ENCODE assay signal across 8 mouse cellular contexts in genomic region chr16:43889208-43890004, GRCm38 (mm10). TPM values are rescaled to one million over a fixed set of nuclear protein-coding genes. Genes with fewer than 3 reads are reported as not detected.
DNase-seq lines count a peak whose midpoint lies in the region; ATAC-seq and TF ChIP-seq lines count a peak whose summit lies in the region.

Ccdc191 (plus strand) TSS chr16:43889800.

- no peak within 1 kb of the TSS for H3K27ac ChIP-seq in ES-Bruce4 (ENCODE audit: insufficient read depth, low read length)
- peak within 1 kb of the TSS; percentile 64 for H3K27ac ChIP-seq in forebrain, embryonic 13.5 days
- peak within 1 kb of the TSS; percentile 84 for H3K27ac ChIP-seq in liver, postnatal 0 days (ENCODE audit: low read depth)
- H3K27ac ChIP-seq in neural tube, embryonic 14.5 days (ENCODE audit: low read depth, low read length), result peak within 1 kb of the TSS; percentile 74

- WGBS in forebrain, embryonic 13.5 days, result under 1% methylated on average over 33 of the region's 33 CpGs
- WGBS in large intestine, adult 2 months, result under 1% methylated on average over 33 of the region's 33 CpGs
- under 1% methylated on average over 33 of the region's 33 CpGs for WGBS in liver, postnatal 0 days (ENCODE audit: insufficient replicate concordance)
- WGBS in neural tube, embryonic 14.5 days, result under 1% methylated on average over 33 of the region's 33 CpGs

- peak; percentile 40 for TF ChIP-seq POLR2A in ES-Bruce4 (IDR thresholded peaks at IDR 0.05; ENCODE audit: insufficient read depth, low read length)

- H3K27me3 ChIP-seq in ES-Bruce4 (ENCODE audit: control insufficient read depth, insufficient read depth, low read length, poor library complexity, severe bottlenecking), result no peaks in the 10 kb centered on the region
- H3K27me3 ChIP-seq in forebrain, embryonic 13.5 days, result no peaks in the 10 kb centered on the region
- no peaks in the 10 kb centered on the region for H3K27me3 ChIP-seq in liver, postnatal 0 days (ENCODE audit: insufficient read depth, low read length)
- H3K27me3 ChIP-seq in neural tube, embryonic 14.5 days (ENCODE audit: control insufficient read depth, insufficient read depth, low read length), result no peaks in the 10 kb centered on the region

- no peak for TF ChIP-seq CTCF in ES-Bruce4 (IDR thresholded peaks at IDR 0.05; ENCODE audit: low read depth, low read length)
- no peak for TF ChIP-seq CTCF in liver, postnatal 0 days (IDR thresholded peaks at IDR 0.05; ENCODE audit: low read depth)

- ATAC-seq in cerebellum, adult (ENCODE audit: insufficient number of reproducible peaks, low FRiP score, low TSS enrichment), result peak; percentile 99
- peak; percentile 100 for ATAC-seq in forebrain, embryonic 13.5 days
- ATAC-seq in liver, postnatal 0 days, result peak; percentile 99
- ATAC-seq in neural tube, embryonic 14.5 days (ENCODE audit: low read depth), result peak; percentile 100

- no peaks in the 10 kb centered on the region for H3K4me1 ChIP-seq in ES-Bruce4 (ENCODE audit: control insufficient read depth, insufficient read depth, low read length)
- peaks cover 18% of the 10 kb centered on the region for H3K4me1 ChIP-seq in forebrain, embryonic 13.5 days
- H3K4me1 ChIP-seq in liver, postnatal 0 days (ENCODE audit: insufficient read depth), result peaks cover 11% of the 10 kb centered on the region
- peaks cover 10% of the 10 kb centered on the region for H3K4me1 ChIP-seq in neural tube, embryonic 14.5 days (ENCODE audit: control insufficient read depth, insufficient read depth, low read length)

- H3K9me3 ChIP-seq in ES-Bruce4 (replicated peaks; ENCODE audit: control insufficient read depth, insufficient read depth, low read length, poor library complexity, severe bottlenecking), result 0 out of 2 replicates have a peak, but pooled peaks cover 2% of the 10 kb centered on the region
- H3K9me3 ChIP-seq in forebrain, embryonic 13.5 days (replicated peaks), result no peaks in the 10 kb centered on the region
- H3K9me3 ChIP-seq in liver, postnatal 0 days (ENCODE audit: low read length), result no peaks in the 10 kb centered on the region
- no peaks in the 10 kb centered on the region for H3K9me3 ChIP-seq in neural tube, embryonic 14.5 days (ENCODE audit: control insufficient read depth, low read length)

- H3K4me2 ChIP-seq in forebrain, embryonic 13.5 days, result peak within 1 kb of the TSS; percentile 86
- H3K4me2 ChIP-seq in liver, postnatal 0 days (ENCODE audit: low read depth, low read length), result peak within 1 kb of the TSS; percentile 88
- H3K4me2 ChIP-seq in neural tube, embryonic 14.5 days (ENCODE audit: low read depth, low read length), result peak within 1 kb of the TSS; percentile 87

- peak within 1 kb of the TSS; percentile 71 for H3K9ac ChIP-seq in ES-Bruce4 (ENCODE audit: low read depth, poor library complexity, severe bottlenecking)
- H3K9ac ChIP-seq in forebrain, embryonic 13.5 days, result peak within 1 kb of the TSS; percentile 83
- H3K9ac ChIP-seq in liver, postnatal 0 days (replicated peaks), result peak within 1 kb of the TSS; percentile 71
- peak within 1 kb of the TSS; percentile 78 for H3K9ac ChIP-seq in neural tube, embryonic 14.5 days (replicated peaks; ENCODE audit: low read depth, low read length)

- DNase-seq in heart, postnatal 10 days, result peak; percentile 100
- DNase-seq in large intestine, adult 2 months (ENCODE audit: low read depth, low spot score), result peak; percentile 100
- peak; percentile 98 for DNase-seq in liver, postnatal 0 days
- peak; percentile 98 for DNase-seq in testis, postnatal 10 days (ENCODE audit: low spot score)

- TF ChIP-seq EP300 in ES-Bruce4 (IDR thresholded peaks at IDR 0.05; ENCODE audit: insufficient read depth, low read depth, low read length), result no peak
- 0 out of 2 replicates have a peak, but pooled peaks have one; percentile 67 for TF ChIP-seq EP300 in liver, postnatal 0 days (IDR thresholded peaks at IDR 0.05; ENCODE audit: low read depth)

- peak within 1 kb of the TSS; percentile 94 for H3K4me3 ChIP-seq in ES-Bruce4 (ENCODE audit: low read depth, low read length)
- peak within 1 kb of the TSS; percentile 68 for H3K4me3 ChIP-seq in forebrain, embryonic 13.5 days
- peak within 1 kb of the TSS; percentile 74 for H3K4me3 ChIP-seq in liver, postnatal 0 days (ENCODE audit: low read depth, low read length)
- peak within 1 kb of the TSS; percentile 67 for H3K4me3 ChIP-seq in neural tube, embryonic 14.5 days (ENCODE audit: low read depth, low read length)

- intact Hi-C loops in heart, postnatal 10 days (cut with DNase I), result loop anchor here (5.0 kb wide), 2 partner anchors 168 to 248 kb away; partner anchors contain the start of genes Atp6v1a and Naa50

- H3K36me3 ChIP-seq in ES-Bruce4 (ENCODE audit: control insufficient read depth, insufficient read depth, low read length, poor library complexity, severe bottlenecking), result peaks cover 7% of the 10 kb centered on the region
- H3K36me3 ChIP-seq in forebrain, embryonic 13.5 days (ENCODE audit: poor library complexity, severe bottlenecking), result no peaks in the 10 kb centered on the region
- no peaks in the 10 kb centered on the region for H3K36me3 ChIP-seq in liver, postnatal 0 days (replicated peaks; ENCODE audit: insufficient read depth, low read length)
- H3K36me3 ChIP-seq in neural tube, embryonic 14.5 days (ENCODE audit: control insufficient read depth, insufficient read depth, low read length), result no peaks in the 10 kb centered on the region

RNA-seq across cellular contexts. Expression of gene Ccdc191, which starts in this region (rescaled TPM):
- polyA plus RNA-seq in ES-Bruce4 (2011; ENCODE audit: insufficient read depth, insufficient read length, low read depth, missing spikeins), result 19.9 and 24.6 TPM in 2 replicates
- 12.7 and 16.1 TPM in 2 replicates for polyA plus RNA-seq in forebrain, embryonic 13.5 days (2015; fragmentation: Nextera tagmentation; extraction: Ambion mirVana)
- total RNA-seq in heart, postnatal 10 days (2021), result 1 to 10 TPM; 1.9 to 2.3 TPM
- 1.1 TPM in 2 replicates for polyA plus RNA-seq in large intestine, adult 2 months (2012; rRNA removed)
- polyA plus RNA-seq in liver, postnatal 0 days (2015; fragmentation: Nextera tagmentation; extraction: Ambion mirVana), result 2.9 and 4.0 TPM in 2 replicates
- polyA plus RNA-seq in neural tube, embryonic 14.5 days (2014; fragmentation: Nextera tagmentation; extraction: Ambion mirVana), result 5.9 and 6.2 TPM in 2 replicates
